In the genomic region with DNA sequence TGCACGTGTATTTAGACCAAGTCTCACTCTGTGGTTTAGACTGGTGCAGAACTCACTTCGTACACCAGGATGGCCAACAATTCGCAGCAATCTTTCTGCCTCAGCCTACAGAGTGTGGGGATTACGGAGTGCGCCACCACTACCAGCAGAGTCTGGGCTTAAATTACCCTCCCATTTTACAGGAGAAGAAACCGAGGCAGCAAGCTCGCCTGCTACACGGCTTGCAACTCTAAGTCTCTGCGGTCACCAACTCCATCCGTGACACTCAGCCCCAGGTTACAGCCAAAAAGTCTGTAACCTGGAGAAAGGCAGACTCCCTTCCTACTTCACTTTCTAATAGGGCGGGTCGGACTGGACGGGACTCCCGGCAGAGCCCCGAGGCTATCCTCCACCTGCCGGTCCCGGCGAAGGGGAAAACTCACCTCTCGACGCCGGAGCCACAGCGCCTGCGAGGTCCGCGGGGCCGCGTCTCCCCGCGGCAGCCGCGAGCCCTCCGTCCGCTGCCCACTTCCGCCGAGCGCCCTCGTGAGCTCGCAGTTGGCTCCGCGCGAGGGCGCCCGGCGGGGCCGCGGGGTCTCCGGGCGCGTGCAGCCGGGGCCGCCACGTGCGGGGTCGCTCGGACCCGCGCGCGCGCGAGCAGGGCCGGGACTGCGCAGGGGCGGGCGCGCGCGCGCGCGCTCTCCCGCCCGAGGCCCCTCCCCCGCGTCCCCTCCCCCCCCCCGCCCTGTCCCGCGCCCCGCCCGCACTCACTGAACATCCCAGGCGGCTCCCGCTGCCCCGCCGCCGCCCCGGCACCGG, we compare ENCODE assay signal across 8 mouse cellular contexts. TPM values are rescaled to one million over a fixed set of nuclear protein-coding genes. Genes with fewer than 3 reads are reported as not detected.
DNase-seq lines count a peak whose midpoint lies in the region; ATAC-seq lines count a peak whose summit lies in the region.

No protein-coding gene starts in this region.

- peak overlapping the region; percentile 84 for H3K27ac ChIP-seq in heart, embryonic 12.5 days (ENCODE audit: poor library complexity, severe bottlenecking)
- H3K27ac ChIP-seq in kidney, embryonic 16.5 days (ENCODE audit: low read length), result peak overlapping the region; percentile 92

- ATAC-seq in heart, embryonic 12.5 days (ENCODE audit: insufficient number of reproducible peaks, low FRiP score), result peak; percentile 85
- ATAC-seq in kidney, embryonic 16.5 days (ENCODE audit: low FRiP score, low TSS enrichment), result peak; percentile 86

- peaks cover 18% of the 10 kb centered on the region for H3K36me3 ChIP-seq in heart, embryonic 12.5 days
- H3K36me3 ChIP-seq in kidney, embryonic 16.5 days (ENCODE audit: insufficient read depth, low read length), result peaks cover 8% of the 10 kb centered on the region; the same call in 1 of the 2 replicates

- H3K4me3 ChIP-seq in heart, embryonic 12.5 days, result peak overlapping the region; percentile 81
- peak overlapping the region; percentile 91 for H3K4me3 ChIP-seq in kidney, embryonic 16.5 days (ENCODE audit: low read length)

- peak overlapping the region; percentile 87 for H3K4me2 ChIP-seq in heart, embryonic 12.5 days
- peak overlapping the region; percentile 69 for H3K4me2 ChIP-seq in kidney, embryonic 16.5 days (replicated peaks; ENCODE audit: low read depth, low read length)

- no peaks in the 10 kb centered on the region for H3K27me3 ChIP-seq in heart, embryonic 12.5 days (replicated peaks)
- no peaks in the 10 kb centered on the region for H3K27me3 ChIP-seq in kidney, embryonic 16.5 days (ENCODE audit: insufficient read depth, low read length)

- WGBS in heart, embryonic 12.5 days, result 4% methylated on average over 68 of the region's 87 CpGs
- under 1% methylated on average over 67 of the region's 87 CpGs for WGBS in kidney, embryonic 16.5 days

- H3K9me3 ChIP-seq in heart, embryonic 12.5 days (replicated peaks), result no peaks in the 10 kb centered on the region
- no peaks in the 10 kb centered on the region for H3K9me3 ChIP-seq in kidney, embryonic 16.5 days (ENCODE audit: low read length)

- DNase-seq in urinary bladder, adult 18-20 months (ENCODE audit: low spot score in 2 of 2), result peak; percentile 18 to 52
- no peak for DNase-seq in urinary bladder, postnatal 10 days (ENCODE audit: low spot score)
- peak; percentile 93 for DNase-seq in embryo, embryonic 11 days
- DNase-seq in lung, postnatal 10 days, result peak; percentile 70
- DNase-seq in ovary, postnatal 10 days (ENCODE audit: low spot score), result peak; percentile 24
- peak; percentile 68 to 78 for DNase-seq in thymus, postnatal 36 days

- peaks cover 35% of the 10 kb centered on the region for H3K4me1 ChIP-seq in heart, embryonic 12.5 days (replicated peaks)
- peaks cover 21% of the 10 kb centered on the region for H3K4me1 ChIP-seq in kidney, embryonic 16.5 days (ENCODE audit: insufficient read depth, low read length)

- peak overlapping the region; percentile 73 for H3K9ac ChIP-seq in heart, embryonic 12.5 days
- H3K9ac ChIP-seq in kidney, embryonic 16.5 days (replicated peaks; ENCODE audit: low read length), result peak overlapping the region; percentile 93

RNA-seq across cellular contexts. Expression of a gene that starts 0.6 kb away (rescaled TPM):
- polyA plus RNA-seq in heart, embryonic 12.5 days (2016; fragmentation: Nextera tagmentation; extraction: Ambion mirVana), result 31.2 and 32.2 TPM in 2 replicates
- polyA plus RNA-seq in kidney, embryonic 16.5 days (2015; fragmentation: Nextera tagmentation; extraction: Ambion mirVana), result 38.4 and 41.1 TPM in 2 replicates

RNA-seq across cellular contexts. Expression of a gene that starts 0.7 kb away (rescaled TPM):
- polyA plus RNA-seq in heart, embryonic 12.5 days (2016; fragmentation: Nextera tagmentation; extraction: Ambion mirVana), result 5.6 TPM in 2 replicates
- 4.7 and 6.3 TPM in 2 replicates for polyA plus RNA-seq in kidney, embryonic 16.5 days (2015; fragmentation: Nextera tagmentation; extraction: Ambion mirVana)

RNA-seq across cellular contexts. Expression of a gene that starts 37.7 kb away (rescaled TPM):
- 36.1 and 37.3 TPM in 2 replicates for polyA plus RNA-seq in heart, embryonic 12.5 days (2016; fragmentation: Nextera tagmentation; extraction: Ambion mirVana)
- 16.0 and 16.2 TPM in 2 replicates for polyA plus RNA-seq in kidney, embryonic 16.5 days (2015; fragmentation: Nextera tagmentation; extraction: Ambion mirVana)
